Mouse (Mus musculus) heart, embryonic 11.5 days (tissue): Measurements from ENCODE around the gene Hmg20b. TPM values are rescaled to one million over a fixed set of nuclear protein-coding genes. Genes with fewer than 3 reads are reported as not detected.
A peak's percentile ranks its signal among the peaks of the same experiment; 100 is the strongest.

Experiments used
- ATAC-seq: fragments of 200-750 bp; cut with Nextera tagmentation; replicated peaks from 2 replicates; pipeline ENCODE4 v1.8.0; 2017; ENCODE audit warnings: moderate library complexity; ENCODE audit not compliant: insufficient number of reproducible peaks, low FRiP score, low TSS enrichment
- H3K27ac ChIP-seq: fragments of 300-500 bp; sonication (generic); 2 replicates; pipeline ENCODE4 v1.5.1; 2014; ENCODE audit warnings: mild to moderate bottlenecking, low read depth, low read length
- H3K27me3 ChIP-seq: fragments of 300-500 bp; sonication (generic); 2 replicates; pipeline ENCODE4 v1.6.1; 2014; ENCODE audit warnings: mild to moderate bottlenecking, low read length, mixed read lengths; ENCODE audit not compliant: control insufficient read depth, insufficient read depth
- H3K36me3 ChIP-seq: fragments of 300-500 bp; sonication (generic); 2 replicates; pipeline ENCODE4 v1.6.1; 2014; ENCODE audit warnings: mild to moderate bottlenecking, low read length, moderate library complexity, mixed read lengths; ENCODE audit not compliant: control insufficient read depth, insufficient read depth
- H3K4me1 ChIP-seq: fragments of 300-500 bp; sonication (generic); 2 replicates; pipeline ENCODE4 v1.6.1; 2014; ENCODE audit warnings: low read length; ENCODE audit not compliant: control insufficient read depth, insufficient read depth
- H3K4me2 ChIP-seq: fragments of 300-500 bp; sonication (generic); 2 replicates; pipeline ENCODE4 v1.6.1; 2014; ENCODE audit warnings: mild to moderate bottlenecking, moderate library complexity
- H3K4me3 ChIP-seq: fragments of 300-500 bp; sonication (generic); 2 replicates; pipeline ENCODE4 v1.5.1; 2014; ENCODE audit warnings: low read depth, low read length
- H3K9ac ChIP-seq: fragments of 300-500 bp; sonication (generic); 2 replicates; pipeline ENCODE4 v1.6.1; 2014; ENCODE audit warnings: mild to moderate bottlenecking, low read depth, low read length, moderate library complexity
- H3K9me3 ChIP-seq: fragments of 300-500 bp; sonication (generic); replicated peaks from 2 replicates; pipeline ENCODE4 v1.6.1; 2016; ENCODE audit warnings: low read length; ENCODE audit not compliant: control insufficient read depth
- WGBS: fragments of 180-500 bp; shearing (Covaris S2); extraction: QIAGEN DNeasy Blood & Tissue Kit; methylation state at CpG from one replicate; pipeline ENCODE4 v1.1.7; 2014; ENCODE audit not compliant: insufficient replicate concordance; 5-methylcytosine and 5-hydroxymethylcytosine counted together
- polyA plus RNA-seq: library from polyadenylated mRNA; unstranded; fragments of >200 nt; fragmentation: Nextera tagmentation; extraction: Ambion mirVana; gene quantifications from 2 replicates; pipeline ENCODE4 v1.2.1, GENCODE M21; 2014

Hmg20b gene
- polyA plus RNA-seq, 1 experiment from 2014 or later, result 107 TPM

DNA sequence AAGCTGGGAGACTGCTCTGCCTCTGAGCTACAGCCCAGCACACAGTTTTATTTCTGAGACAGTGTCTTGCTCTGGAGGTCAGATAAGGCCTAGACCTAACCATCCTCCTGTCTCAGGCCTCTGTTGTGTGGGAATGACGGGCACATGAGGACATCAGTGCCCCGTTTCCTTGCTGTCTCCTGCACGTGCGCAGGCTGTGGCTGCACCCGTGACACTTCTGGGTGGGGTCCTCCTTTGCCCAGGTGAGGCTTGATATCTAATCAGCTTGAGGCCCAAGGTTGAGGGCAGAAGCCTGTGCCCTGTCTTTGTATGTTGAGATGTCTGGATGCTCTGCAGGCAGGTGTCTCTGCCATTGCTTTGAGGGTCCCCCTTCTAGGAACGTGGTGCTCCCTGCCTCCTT is 42.0 kb upstream of the Hmg20b start:
- WGBS, result 83% methylated on average over 6 of the region's 6 CpGs
- Histone ChIP-seq H3K4me2 (no peak overlapping the region), H3K36me3 (peaks cover 12% of the 10 kb centered on the region), H3K4me1 (peaks cover 23% of the 10 kb centered on the region), H3K27ac (no peak overlapping the region), H3K9ac (no peak overlapping the region), H3K9me3 (no peaks in the 10 kb centered on the region), H3K4me3 (no peak overlapping the region), H3K27me3 (no peaks in the 10 kb centered on the region)
- ATAC-seq, result no peak

DNA sequence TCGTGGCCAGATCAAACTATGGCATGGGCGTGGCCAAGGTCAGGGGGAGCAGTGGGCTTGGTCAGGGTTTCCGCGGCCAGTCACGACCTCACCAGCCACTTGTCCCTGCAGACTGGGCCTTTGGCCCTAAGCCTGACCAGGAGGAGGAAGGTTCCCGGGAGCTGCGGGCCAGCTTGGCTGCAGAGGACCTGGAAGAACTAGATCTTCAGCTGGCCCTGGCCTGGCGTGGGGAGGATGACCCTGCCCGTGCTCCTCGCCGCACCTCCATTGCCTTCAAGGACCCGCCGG is 40.3 kb upstream of the Hmg20b start:
- WGBS, result 80% methylated on average over 13 of the region's 13 CpGs

DNA sequence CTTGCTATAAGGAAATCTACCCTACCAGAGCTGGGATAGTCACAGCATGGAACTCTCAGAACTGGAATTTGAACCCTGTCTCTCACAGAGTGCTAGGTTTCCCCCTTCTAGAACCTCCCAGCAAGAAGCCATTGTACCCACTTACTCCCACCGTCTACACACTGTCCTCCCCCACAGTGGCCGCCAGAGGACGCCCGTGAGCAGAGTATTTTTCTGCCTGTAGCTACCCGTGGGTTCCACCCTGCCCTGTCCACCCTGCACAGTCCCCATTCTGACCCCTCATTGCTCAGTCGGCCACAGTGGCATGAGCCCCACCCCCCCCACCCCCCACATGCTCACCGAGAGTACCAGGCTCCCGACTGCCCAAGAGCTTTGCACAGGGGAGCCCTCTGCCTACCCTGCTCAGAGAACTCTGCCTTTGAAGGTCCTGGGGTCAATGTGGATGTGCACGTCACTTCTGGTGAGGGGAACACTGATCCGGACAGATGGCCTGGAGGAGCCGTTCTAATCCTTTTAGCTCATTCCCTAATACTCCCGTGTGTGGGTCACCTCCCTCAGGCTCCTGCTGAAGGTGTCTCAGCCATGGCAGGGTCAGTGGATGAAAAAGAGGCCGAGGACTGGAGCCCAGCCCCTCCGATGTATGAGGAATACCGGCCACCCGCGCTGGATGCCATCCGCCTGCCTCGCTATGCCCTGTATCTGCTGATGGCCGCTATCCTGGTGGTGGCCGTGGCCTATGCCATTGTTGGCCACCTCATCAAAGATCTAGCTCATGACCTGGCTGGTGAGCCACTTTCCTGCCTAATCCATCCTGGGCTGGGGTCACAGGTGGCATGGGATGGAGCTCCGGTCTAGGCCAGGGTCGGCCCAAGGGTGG is 39.8 kb upstream of the Hmg20b start:
- Histone ChIP-seq H3K36me3 (peaks cover 23% of the 10 kb centered on the region), H3K4me1 (peaks cover 31% of the 10 kb centered on the region), H3K4me3 (no peak overlapping the region), H3K27ac (no peak overlapping the region), H3K27me3 (no peaks in the 10 kb centered on the region), H3K9me3 (no peaks in the 10 kb centered on the region), H3K4me2 (no peak overlapping the region), H3K9ac (peak overlapping the region; percentile 52)
- 0 out of 2 replicates have a peak, but pooled peaks have one; percentile 31 for ATAC-seq
- 58% methylated on average over 23 of the region's 23 CpGs for WGBS

More for the DNA sequence above, 40.3 kb upstream of the Hmg20b start:
- Histone ChIP-seq H3K9me3 (no peaks in the 10 kb centered on the region), H3K4me2 (no peak overlapping the region), H3K27ac (no peak overlapping the region), H3K36me3 (peaks cover 23% of the 10 kb centered on the region), H3K9ac (no peak overlapping the region), H3K4me1 (peaks cover 26% of the 10 kb centered on the region), H3K4me3 (no peak overlapping the region), H3K27me3 (no peaks in the 10 kb centered on the region)
- ATAC-seq, result no peak

DNA sequence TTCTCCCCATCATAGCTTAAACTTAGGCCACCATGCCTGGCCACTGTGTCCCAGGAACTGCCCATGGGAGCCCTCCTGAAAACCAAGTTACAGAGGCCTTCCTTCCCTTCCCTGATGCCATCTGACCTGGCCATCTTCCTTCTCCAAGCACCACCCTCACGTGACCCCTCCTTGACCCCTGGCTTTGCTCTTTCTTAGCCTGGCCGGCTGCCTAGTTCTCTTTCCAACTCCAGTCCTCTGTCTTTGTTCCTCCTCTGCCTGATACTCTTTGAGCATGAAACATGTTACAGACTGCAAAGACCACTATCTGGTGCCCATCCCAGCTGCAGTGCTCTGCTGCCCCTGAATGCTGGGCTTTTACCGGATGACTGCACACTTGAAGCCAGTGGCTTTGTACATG is 39.1 kb upstream of the Hmg20b start:
- H3K36me3 ChIP-seq, result peaks cover 23% of the 10 kb centered on the region
- H3K4me1 ChIP-seq, result peaks cover 34% of the 10 kb centered on the region
- no peak overlapping the region for H3K4me3 ChIP-seq
- WGBS, result 55% methylated on average over 3 of the region's 3 CpGs
- H3K27me3 ChIP-seq, result no peaks in the 10 kb centered on the region
- peak overlapping the region; percentile 52 for H3K9ac ChIP-seq
- H3K9me3 ChIP-seq, result no peaks in the 10 kb centered on the region
- no peak overlapping the region for H3K4me2 ChIP-seq
- H3K27ac ChIP-seq, result no peak overlapping the region
- ATAC-seq, result no peak

DNA sequence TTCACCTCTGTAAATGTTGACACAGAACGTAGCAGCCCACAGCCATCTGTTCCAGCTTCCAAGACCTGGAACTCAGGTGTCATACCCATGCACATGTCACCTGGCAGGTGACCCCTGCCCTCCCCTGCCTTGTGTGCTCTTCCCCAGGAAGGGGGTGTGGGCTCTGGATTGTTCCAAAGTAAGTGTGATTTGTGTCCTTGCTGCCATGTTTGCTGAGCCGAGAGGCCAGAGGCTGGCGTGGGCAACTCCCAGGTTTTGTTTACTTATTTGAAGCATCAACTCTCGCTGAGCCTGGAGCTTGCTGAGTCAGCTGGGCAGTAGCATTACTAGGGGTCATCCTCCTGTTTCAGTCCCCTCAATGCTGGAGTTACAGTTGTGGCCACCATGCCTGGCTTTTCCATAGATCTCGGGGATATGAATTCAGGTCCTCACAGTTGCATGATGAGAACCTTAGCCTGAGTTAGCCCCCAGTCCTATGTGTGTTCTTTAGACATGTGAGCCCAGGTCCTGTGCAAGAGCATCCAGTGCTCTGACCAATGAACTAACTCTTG is 38.3 kb upstream of the Hmg20b start, which contains the start of gene Gm48552:
TSS of gene Gm48552 (plus strand) at position 501 of the 551 bp plus-strand sequence.
- H3K9me3 ChIP-seq, result no peaks in the 10 kb centered on the region
- no peak within 1 kb of the TSS for H3K4me3 ChIP-seq
- no peak within 1 kb of the TSS for H3K4me2 ChIP-seq
- 80% methylated on average over 5 of the region's 5 CpGs for WGBS
- H3K36me3 ChIP-seq, result peaks cover 23% of the 10 kb centered on the region
- ATAC-seq, result no peak
- H3K27ac ChIP-seq, result no peak within 1 kb of the TSS
- no peaks in the 10 kb centered on the region for H3K27me3 ChIP-seq
- peaks cover 28% of the 10 kb centered on the region for H3K4me1 ChIP-seq
- H3K9ac ChIP-seq, result peak within 1 kb of the TSS; percentile 52

DNA sequence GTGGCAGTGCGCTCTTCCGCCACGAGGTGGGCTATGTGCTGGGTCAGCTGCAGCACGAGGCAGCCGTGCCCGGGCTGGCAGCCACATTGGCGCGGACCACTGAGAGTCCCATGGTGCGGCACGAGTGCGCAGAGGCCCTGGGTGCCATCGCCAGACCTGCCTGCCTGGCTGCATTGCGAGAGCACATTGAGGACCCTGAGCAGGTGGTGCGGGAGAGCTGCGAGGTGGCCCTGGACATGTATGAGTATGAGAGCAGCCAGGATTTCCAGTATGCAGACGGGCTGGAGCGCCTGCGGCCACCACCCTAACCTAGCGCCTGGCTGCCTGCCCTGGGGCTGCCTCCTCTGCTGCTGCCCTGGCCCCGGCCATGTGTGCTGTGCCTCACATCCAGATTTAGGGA is 37.4 kb upstream of the Hmg20b start:
- H3K27ac ChIP-seq, result no peak overlapping the region
- H3K27me3 ChIP-seq, result no peaks in the 10 kb centered on the region
- ATAC-seq, result no peak
- peaks cover 19% of the 10 kb centered on the region for H3K4me1 ChIP-seq
- no peak overlapping the region for H3K4me2 ChIP-seq
- no peaks in the 10 kb centered on the region for H3K9me3 ChIP-seq
- H3K36me3 ChIP-seq, result peaks cover 23% of the 10 kb centered on the region
- H3K4me3 ChIP-seq, result no peak overlapping the region
- H3K9ac ChIP-seq, result no peak overlapping the region
- WGBS, result 93% methylated on average over 20 of the region's 20 CpGs

DNA sequence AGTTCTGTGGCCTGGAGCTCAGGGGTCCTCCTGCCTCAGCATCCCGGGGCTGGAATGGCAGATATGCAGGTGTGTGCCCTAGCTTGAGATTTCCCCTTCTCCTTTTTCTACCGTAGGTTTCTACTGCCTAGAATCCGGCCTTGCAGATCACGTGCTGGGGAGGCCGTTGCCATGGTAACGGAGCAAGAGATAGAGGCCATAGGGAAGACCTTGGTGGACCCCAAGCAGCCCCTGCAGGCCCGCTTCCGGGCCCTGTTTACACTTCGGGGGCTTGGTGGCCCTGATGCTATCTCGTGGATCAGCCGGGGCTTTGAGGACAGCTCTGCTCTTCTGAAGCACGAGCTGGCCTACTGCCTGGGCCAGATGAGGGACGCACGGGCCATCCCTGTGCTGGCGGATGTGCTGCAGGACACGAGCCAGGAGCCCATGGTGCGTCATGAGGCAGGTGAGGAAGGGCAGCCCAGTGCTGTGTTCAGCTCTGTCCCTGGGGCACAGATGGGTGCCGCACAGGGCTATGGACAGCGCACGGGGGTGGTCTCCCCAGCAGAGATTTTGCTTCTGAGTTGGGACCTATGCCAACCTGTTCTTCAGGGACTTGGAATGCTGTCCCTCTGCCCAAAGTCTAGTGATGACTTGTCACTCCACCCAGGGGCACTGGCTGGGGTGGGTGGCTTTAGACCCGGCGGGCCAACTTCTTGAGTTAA is 35.5 kb upstream of the Hmg20b start:
- no peaks in the 10 kb centered on the region for H3K27me3 ChIP-seq
- peaks cover 28% of the 10 kb centered on the region for H3K4me1 ChIP-seq
- 78% methylated on average over 22 of the region's 22 CpGs for WGBS
- H3K27ac ChIP-seq, result no peak overlapping the region
- no peak for ATAC-seq
- H3K9ac ChIP-seq, result 0 out of 2 replicates have a peak overlapping the region, but pooled peaks have one; percentile 16
- peak overlapping the region; percentile 72 for H3K4me2 ChIP-seq
- H3K36me3 ChIP-seq, result peaks cover 23% of the 10 kb centered on the region
- peak overlapping the region; percentile 97 for H3K4me3 ChIP-seq
- H3K9me3 ChIP-seq, result no peaks in the 10 kb centered on the region

DNA sequence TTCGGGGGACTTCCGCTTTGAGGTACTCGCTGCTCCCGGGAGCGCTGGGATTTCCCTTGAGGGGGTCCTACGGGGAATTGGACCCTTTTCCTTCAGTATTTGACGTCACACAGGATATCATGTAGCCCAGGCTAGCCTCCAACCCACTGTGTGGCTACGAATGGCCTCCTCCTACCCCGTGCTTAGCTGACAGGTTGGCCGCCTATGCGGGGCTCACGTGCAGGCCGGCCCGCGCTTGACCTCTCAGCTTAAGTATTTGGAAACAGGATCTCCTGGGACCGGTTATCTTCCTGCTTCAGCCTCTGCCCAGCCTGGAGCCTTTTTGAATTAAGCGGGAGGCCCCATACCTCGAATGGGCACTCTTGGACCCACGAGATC is 34.3 kb upstream of the Hmg20b start:
- H3K4me2 ChIP-seq, result peak overlapping the region; percentile 72
- peaks cover 27% of the 10 kb centered on the region for H3K4me1 ChIP-seq
- no peaks in the 10 kb centered on the region for H3K9me3 ChIP-seq
- peaks cover 23% of the 10 kb centered on the region for H3K36me3 ChIP-seq
- H3K4me3 ChIP-seq, result peak overlapping the region; percentile 97
- H3K27ac ChIP-seq, result peak overlapping the region; percentile 86
- no peaks in the 10 kb centered on the region for H3K27me3 ChIP-seq
- under 1% methylated on average over 19 of the region's 19 CpGs for WGBS
- peak; percentile 9; the same call in 1 of the 2 replicates for ATAC-seq
- H3K9ac ChIP-seq, result peak overlapping the region; percentile 90
